Mouse (Mus musculus): ENCODE measurements at regions not wholly inside any gene's neighbourhood (a gene's known extent, or its start where the extent isn't known, plus 50 kb on each side); places are given as distances from the start of the nearest gene placed in this dataset.

GRCm38 (mm10) chr2:161268861-161269413 is 160.1 kb upstream of the Chd6 start:
- 40% methylated on average over 9 of the region's 9 CpGs for WGBS
- Histone ChIP-seq H3K27ac (ENCODE audit: insufficient read depth, low read depth, low read length) (no peak overlapping the region), H3K4me1 (ENCODE audit: control insufficient read depth, insufficient read depth, low read length) (no peaks in the 10 kb centered on the region), H3K4me3 (ENCODE audit: insufficient read depth, low read depth, low read length) (no peak overlapping the region), H3K27me3 (replicated peaks; ENCODE audit: control insufficient read depth, insufficient read depth, low read length) (no peaks in the 10 kb centered on the region), H3K36me3 (ENCODE audit: control insufficient read depth, insufficient read depth, low read length) (no peaks in the 10 kb centered on the region)
- no peak for DNase-seq
- TF ChIP-seq POLR2A (IDR thresholded peaks at IDR 0.05; ENCODE audit: low read depth, low read length) (no peak), CTCF (conservative IDR thresholded peaks at IDR 0.05; ENCODE audit: insufficient read depth, insufficient read length, low read depth, low read length) (no peak)

GRCm38 (mm10) chr2:161266476-161266875 is 157.6 kb upstream of the Chd6 start:
- Histone ChIP-seq H3K27me3 (replicated peaks; ENCODE audit: control insufficient read depth, insufficient read depth, low read length) (no peaks in the 10 kb centered on the region), H3K27ac (ENCODE audit: insufficient read depth, low read depth, low read length) (no peak overlapping the region), H3K4me3 (ENCODE audit: insufficient read depth, low read depth, low read length) (no peak overlapping the region), H3K4me1 (ENCODE audit: control insufficient read depth, insufficient read depth, low read length) (no peaks in the 10 kb centered on the region), H3K36me3 (ENCODE audit: control insufficient read depth, insufficient read depth, low read length) (no peaks in the 10 kb centered on the region)
- TF ChIP-seq POLR2A (IDR thresholded peaks at IDR 0.05; ENCODE audit: low read depth, low read length): no peak
- TF ChIP-seq CTCF (conservative IDR thresholded peaks at IDR 0.05; ENCODE audit: insufficient read depth, insufficient read length, low read depth, low read length): no peak
- no peak for DNase-seq
- 61% methylated on average over 5 of the region's 5 CpGs for WGBS

- 44% methylated on average over 8 of the region's 8 CpGs for WGBS
- Histone ChIP-seq H3K27ac (ENCODE audit: insufficient read depth, low read depth, low read length) (no peak overlapping the region), H3K27me3 (replicated peaks; ENCODE audit: control insufficient read depth, insufficient read depth, low read length) (no peaks in the 10 kb centered on the region), H3K36me3 (ENCODE audit: control insufficient read depth, insufficient read depth, low read length) (no peaks in the 10 kb centered on the region), H3K4me3 (ENCODE audit: insufficient read depth, low read depth, low read length) (no peak overlapping the region), H3K4me1 (ENCODE audit: control insufficient read depth, insufficient read depth, low read length) (no peaks in the 10 kb centered on the region)
- DNase-seq: peak; percentile 63
- no peak for TF ChIP-seq POLR2A (IDR thresholded peaks at IDR 0.05; ENCODE audit: low read depth, low read length)
Observed at GRCm38 (mm10) chr2:161265211-161265610, 156.3 kb upstream of the Chd6 start.

- no peaks in the 10 kb centered on the region for H3K4me1 ChIP-seq (ENCODE audit: control insufficient read depth, insufficient read depth, low read length)
- H3K36me3 ChIP-seq (ENCODE audit: control insufficient read depth, insufficient read depth, low read length): no peaks in the 10 kb centered on the region
- 74% methylated on average over 2 of the region's 2 CpGs for WGBS
- H3K27me3 ChIP-seq (replicated peaks; ENCODE audit: control insufficient read depth, insufficient read depth, low read length): no peaks in the 10 kb centered on the region
- no peak for TF ChIP-seq POLR2A (IDR thresholded peaks at IDR 0.05; ENCODE audit: low read depth, low read length)
- no peak for TF ChIP-seq CTCF (conservative IDR thresholded peaks at IDR 0.05; ENCODE audit: insufficient read depth, insufficient read length, low read depth, low read length)
- no peak overlapping the region for H3K27ac ChIP-seq (ENCODE audit: insufficient read depth, low read depth, low read length)
- no peak overlapping the region for H3K4me3 ChIP-seq (ENCODE audit: insufficient read depth, low read depth, low read length)
- DNase-seq: no peak
Observed at GRCm38 (mm10) chr2:161252761-161253160, 143.9 kb upstream of the Chd6 start.

- WGBS: 64% methylated on average over 6 of the region's 6 CpGs
- no peaks in the 10 kb centered on the region for H3K36me3 ChIP-seq (ENCODE audit: control insufficient read depth, insufficient read depth, low read length)
Observed at GRCm38 (mm10) chr2:161241665-161242064, 132.8 kb upstream of the Chd6 start.

GRCm38 (mm10) chr2:161237280-161237819 is 128.5 kb upstream of the Chd6 start:
- Histone ChIP-seq H3K27ac (ENCODE audit: insufficient read depth, low read depth, low read length) (no peak overlapping the region), H3K36me3 (ENCODE audit: control insufficient read depth, insufficient read depth, low read length) (no peaks in the 10 kb centered on the region), H3K27me3 (replicated peaks; ENCODE audit: control insufficient read depth, insufficient read depth, low read length) (no peaks in the 10 kb centered on the region), H3K4me3 (ENCODE audit: insufficient read depth, low read depth, low read length) (no peak overlapping the region), H3K4me1 (ENCODE audit: control insufficient read depth, insufficient read depth, low read length) (no peaks in the 10 kb centered on the region)
- WGBS: 62% methylated on average over 9 of the region's 9 CpGs
- no peak for DNase-seq
- no peak for TF ChIP-seq CTCF (conservative IDR thresholded peaks at IDR 0.05; ENCODE audit: insufficient read depth, insufficient read length, low read depth, low read length)
- no peak for TF ChIP-seq POLR2A (IDR thresholded peaks at IDR 0.05; ENCODE audit: low read depth, low read length)

More at GRCm38 (mm10) chr2:161241665-161242064, 132.8 kb upstream of the Chd6 start:
- Histone ChIP-seq H3K27me3 (replicated peaks; ENCODE audit: control insufficient read depth, insufficient read depth, low read length) (no peaks in the 10 kb centered on the region), H3K27ac (ENCODE audit: insufficient read depth, low read depth, low read length) (no peak overlapping the region), H3K4me1 (ENCODE audit: control insufficient read depth, insufficient read depth, low read length) (no peaks in the 10 kb centered on the region), H3K4me3 (ENCODE audit: insufficient read depth, low read depth, low read length) (no peak overlapping the region)
- TF ChIP-seq POLR2A (IDR thresholded peaks at IDR 0.05; ENCODE audit: low read depth, low read length): no peak
- DNase-seq: no peak

GRCm38 (mm10) chr2:161233155-161233741 is 124.4 kb upstream of the Chd6 start:
- no peaks in the 10 kb centered on the region for H3K27me3 ChIP-seq (replicated peaks; ENCODE audit: control insufficient read depth, insufficient read depth, low read length)
- H3K27ac ChIP-seq (ENCODE audit: insufficient read depth, low read depth, low read length): no peak overlapping the region
- no peak overlapping the region for H3K4me3 ChIP-seq (ENCODE audit: insufficient read depth, low read depth, low read length)
- H3K36me3 ChIP-seq (ENCODE audit: control insufficient read depth, insufficient read depth, low read length): no peaks in the 10 kb centered on the region
- 82% methylated on average over 9 of the region's 9 CpGs for WGBS
- DNase-seq: no peak
- 0 out of 2 replicates have a peak, but pooled peaks cover 4% of the 10 kb centered on the region for H3K4me1 ChIP-seq (ENCODE audit: control insufficient read depth, insufficient read depth, low read length)
- TF ChIP-seq POLR2A (IDR thresholded peaks at IDR 0.05; ENCODE audit: low read depth, low read length): no peak
- TF ChIP-seq CTCF (conservative IDR thresholded peaks at IDR 0.05; ENCODE audit: insufficient read depth, insufficient read length, low read depth, low read length): no peak

Data from kidney, adult 2 months (tissue).